Mouse (Mus musculus) lung, adult 2 months (tissue): ENCODE results near the gene Hist3h2a. TPM values are rescaled to one million over a fixed set of nuclear protein-coding genes. Genes with fewer than 3 reads are reported as not detected.

Experiments
- DNase-seq: peaks from one replicate; pipeline ENCODE4 v3.0.0; 2022
- H3K4me1 ChIP-seq: fragments of 200-500 bp; 2 replicates; pipeline ENCODE4 v1.6.1; 2011; ENCODE audit warnings: low read length; ENCODE audit not compliant: control insufficient read depth, insufficient read depth
- H3K4me3 ChIP-seq: fragments of 200-500 bp; replicated peaks from 2 replicates; pipeline ENCODE3; 2011; ENCODE audit warnings: low read depth, mild to moderate bottlenecking, control low read depth, low read length; ENCODE audit errors: extremely low read depth
- CTCF ChIP-seq: fragments of 200-500 bp; IDR thresholded peaks from 2 replicates; pipeline ENCODE4 v1.5.1; 2011; ENCODE audit warnings: mild to moderate bottlenecking, low read length, control low read depth; ENCODE audit not compliant: insufficient read depth
- POLR2A ChIP-seq: fragments of 200-500 bp; IDR thresholded peaks from 2 replicates; pipeline ENCODE4 v1.6.1; 2011; ENCODE audit warnings: low read depth, mild to moderate bottlenecking, control low read depth, low read length, borderline replicate concordance; ENCODE audit errors: extremely low read depth
- WGBS: fragments of 180-500 bp; shearing (Covaris S2); methylation state at CpG from one replicate; pipeline ENCODE4 v1.1.7; 2018; 5-methylcytosine and 5-hydroxymethylcytosine counted together
- polyA plus RNA-seq: library from polyadenylated mRNA; depleted of rRNA; stranded (reverse); fragments of >200 nt; gene quantifications from 2 replicates; pipeline ENCODE4 v1.2.3, GENCODE M21; 2012; rRNA removed

Hist3h2a gene
- 19.7 and 25.5 TPM in 2 replicates for polyA plus RNA-seq

DNA sequence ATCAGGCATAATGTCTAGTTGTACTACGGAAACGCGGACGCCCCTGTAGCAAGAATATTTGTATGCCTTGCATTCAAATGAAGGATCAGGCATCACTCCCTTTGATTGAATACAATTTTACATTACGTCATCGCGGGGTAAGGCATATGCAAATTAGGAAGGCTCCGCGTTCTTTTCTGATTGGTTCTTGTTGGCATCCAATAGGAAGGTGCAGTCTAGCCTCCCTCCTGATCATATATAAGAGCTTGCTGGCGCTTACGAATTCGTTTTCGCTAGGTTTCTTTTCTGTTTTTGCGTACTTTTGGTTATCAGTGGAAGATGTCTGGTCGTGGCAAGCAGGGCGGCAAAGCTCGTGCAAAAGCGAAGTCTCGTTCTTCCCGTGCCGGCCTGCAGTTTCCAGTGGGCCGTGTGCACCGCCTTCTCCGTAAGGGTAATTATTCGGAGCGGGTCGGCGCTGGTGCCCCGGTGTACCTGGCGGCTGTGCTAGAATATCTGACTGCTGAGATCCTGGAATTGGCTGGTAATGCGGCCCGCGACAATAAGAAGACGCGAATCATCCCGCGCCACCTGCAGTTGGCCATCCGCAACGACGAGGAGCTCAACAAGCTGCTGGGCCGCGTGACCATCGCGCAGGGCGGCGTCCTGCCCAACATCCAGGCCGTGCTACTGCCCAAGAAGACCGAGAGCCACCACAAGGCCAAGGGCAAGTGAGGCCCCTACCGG lies at the start of gene Hist3h2a, which contains the start of gene Trim17:
TSS of gene Hist3h2a (plus strand) at position 266 of the 723 bp plus-strand sequence.
TSS of gene Trim17 (plus strand) at position 266 of the 723 bp plus-strand sequence.
- TF ChIP-seq POLR2A = peak; percentile 86
- peak; percentile 44; the same call in 1 of the 2 replicates for TF ChIP-seq CTCF
- Histone ChIP-seq H3K4me1 (peaks cover 4% of the 10 kb centered on the region), H3K4me3 (peak within 1 kb of the TSS; percentile 90)
- peak; percentile 80 for DNase-seq
- under 1% methylated on average over 49 of the region's 49 CpGs for WGBS

- peaks cover 3% of the 10 kb centered on the region for H3K4me1 ChIP-seq
- 53% methylated on average over 6 of the region's 6 CpGs for WGBS
- TF ChIP-seq CTCF = no peak
- no peak for TF ChIP-seq POLR2A
- no peak overlapping the region for H3K4me3 ChIP-seq
- DNase-seq = no peak
Observed at GRCm38 (mm10) chr11:58904838-58905237, 49.6 kb upstream of the Hist3h2a start.

DNA sequence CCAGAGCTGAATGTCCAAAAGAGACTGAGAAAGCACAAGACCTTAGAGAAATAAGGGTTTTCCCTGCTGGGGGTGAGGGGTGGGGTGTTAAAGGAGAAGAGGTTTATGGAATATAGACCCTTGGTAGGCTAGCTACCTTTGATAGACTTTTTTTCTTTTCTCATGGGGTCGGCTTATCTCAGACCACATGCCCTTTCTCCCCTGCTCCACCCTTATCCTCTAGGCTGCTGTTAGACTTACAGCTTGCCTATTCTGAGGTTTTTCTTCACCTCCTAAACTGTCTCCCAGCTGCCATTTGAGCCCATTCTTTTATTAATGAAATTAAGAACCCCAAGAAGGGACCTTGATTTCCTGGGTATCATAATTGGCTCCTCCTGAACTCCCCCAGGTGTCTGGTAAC lies 40.7 kb upstream of the Hist3h2a start:
- H3K4me1 ChIP-seq = peaks cover 3% of the 10 kb centered on the region
- WGBS = 76% methylated on average over 1 of the region's 1 CpGs
- TF ChIP-seq CTCF (no peak), POLR2A (no peak)
- DNase-seq = no peak
- no peak overlapping the region for H3K4me3 ChIP-seq

GRCm38 (mm10) chr11:58914461-58915028 lies 39.9 kb upstream of the Hist3h2a start:
- peak overlapping the region; percentile 78 for H3K4me3 ChIP-seq
- TF ChIP-seq CTCF = no peak
- no peak for TF ChIP-seq POLR2A
- 5% methylated on average over 17 of the region's 17 CpGs for WGBS
- peaks cover 3% of the 10 kb centered on the region for H3K4me1 ChIP-seq
- peak; percentile 37 for DNase-seq

- Histone ChIP-seq H3K4me3 (no peak overlapping the region), H3K4me1 (peaks cover 3% of the 10 kb centered on the region)
- DNase-seq = peak; percentile 41
- 48% methylated on average over 14 of the region's 14 CpGs for WGBS
- no peak for TF ChIP-seq POLR2A
- TF ChIP-seq CTCF = peak; percentile 58
Observed at GRCm38 (mm10) chr11:58916879-58917744, 37.4 kb upstream of the Hist3h2a start.

GRCm38 (mm10) chr11:58917745-58918366 lies 36.6 kb upstream of the Hist3h2a start, which contains the start of gene Btnl10:
Gene Btnl10, plus strand, starts transcription at chr11:58917908.
- Histone ChIP-seq H3K4me3 (no peak within 1 kb of the TSS), H3K4me1 (peaks cover 3% of the 10 kb centered on the region)
- no peak for TF ChIP-seq CTCF
- no peak for TF ChIP-seq POLR2A
- DNase-seq = no peak
- WGBS = 78% methylated on average over 12 of the region's 12 CpGs

DNA sequence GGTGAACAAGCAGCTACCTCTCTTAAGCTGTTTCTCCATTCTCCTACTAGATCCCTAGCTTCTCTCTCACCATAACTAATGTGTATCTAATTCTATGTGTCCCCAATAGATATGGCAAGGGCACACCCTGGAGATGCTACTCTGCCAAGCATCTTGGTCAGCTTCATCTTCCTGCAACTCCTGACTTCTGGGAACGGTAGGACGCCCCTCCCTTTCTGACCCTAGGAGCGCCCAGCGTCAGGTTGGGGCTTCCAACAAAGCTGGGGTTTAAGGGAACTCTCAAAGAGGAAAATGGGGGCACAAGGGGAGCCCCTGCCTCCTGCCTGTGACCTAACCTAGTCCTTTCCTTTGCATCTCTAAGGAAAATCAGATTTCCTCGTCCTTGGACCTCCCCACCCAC lies 35.7 kb upstream of the Hist3h2a start:
- Histone ChIP-seq H3K4me3 (no peak overlapping the region), H3K4me1 (peaks cover 3% of the 10 kb centered on the region)
- no peak for TF ChIP-seq POLR2A
- no peak for TF ChIP-seq CTCF
- 76% methylated on average over 5 of the region's 5 CpGs for WGBS
- no peak for DNase-seq

DNA sequence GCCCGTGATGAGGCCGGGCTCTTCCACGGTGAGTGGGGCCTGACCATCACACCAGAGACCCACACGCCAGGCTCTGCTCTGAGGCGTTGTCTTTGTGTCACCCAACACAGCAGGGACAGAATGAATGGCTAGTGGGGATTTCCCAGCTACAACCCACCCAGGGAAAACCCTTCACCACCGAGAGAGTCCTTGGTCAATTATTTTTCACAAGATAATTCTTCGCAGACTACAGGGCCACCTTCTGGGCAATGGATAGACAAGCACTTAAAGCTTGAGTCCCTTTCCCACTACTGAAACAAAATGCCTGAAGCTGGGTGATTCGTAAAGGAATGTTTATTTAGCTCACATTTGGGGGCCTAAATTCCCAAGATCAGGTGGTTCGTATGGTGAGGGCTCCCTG lies 32.1 kb upstream of the Hist3h2a start:
- WGBS = 75% methylated on average over 9 of the region's 9 CpGs
- Histone ChIP-seq H3K4me1 (no peaks in the 10 kb centered on the region), H3K4me3 (no peak overlapping the region)
- TF ChIP-seq POLR2A (no peak), CTCF (no peak)
- no peak for DNase-seq

DNA sequence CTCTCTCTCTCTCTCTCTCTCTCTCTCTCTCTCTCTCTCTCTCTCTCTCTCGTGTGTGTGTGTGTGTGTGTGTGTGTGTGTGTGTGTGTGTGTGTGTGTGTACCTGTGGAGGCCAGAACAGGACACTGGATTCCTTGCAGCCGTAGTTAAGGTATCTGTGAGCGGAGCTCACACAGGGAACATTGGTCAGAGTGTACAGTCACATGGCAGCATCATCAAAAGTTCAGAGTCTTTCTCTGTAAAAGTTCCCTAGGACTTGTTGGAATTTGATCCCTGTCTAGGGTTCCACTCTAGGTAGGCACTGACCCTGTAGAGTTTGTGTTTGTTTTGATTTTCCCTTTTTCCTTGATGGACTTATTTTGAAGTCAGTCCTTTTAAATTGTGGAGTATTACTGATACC lies 27.8 kb upstream of the Hist3h2a start:
- Histone ChIP-seq H3K4me3 (no peak overlapping the region), H3K4me1 (no peaks in the 10 kb centered on the region)
- no peak for DNase-seq
- 85% methylated on average over 2 of the region's 3 CpGs for WGBS
- TF ChIP-seq POLR2A = no peak
- no peak for TF ChIP-seq CTCF
